Mouse (Mus musculus) cerebellum, adult 2 months (tissue): ENCODE results near the gene Tmem106c.

Source experiments
- CTCF ChIP-seq: fragments of 200-500 bp; IDR thresholded peaks from 2 replicates; pipeline ENCODE4 v1.5.1; 2011; ENCODE audit warnings: low read depth, mild to moderate bottlenecking, control low read depth, low read length, moderate library complexity, borderline replicate concordance; ENCODE audit not compliant: insufficient read depth
- POLR2A ChIP-seq: fragments of 200-500 bp; IDR thresholded peaks from 2 replicates; pipeline ENCODE4 v1.6.1; 2011; ENCODE audit warnings: low read length, control low read depth, borderline replicate concordance; ENCODE audit not compliant: insufficient read depth

DNA sequence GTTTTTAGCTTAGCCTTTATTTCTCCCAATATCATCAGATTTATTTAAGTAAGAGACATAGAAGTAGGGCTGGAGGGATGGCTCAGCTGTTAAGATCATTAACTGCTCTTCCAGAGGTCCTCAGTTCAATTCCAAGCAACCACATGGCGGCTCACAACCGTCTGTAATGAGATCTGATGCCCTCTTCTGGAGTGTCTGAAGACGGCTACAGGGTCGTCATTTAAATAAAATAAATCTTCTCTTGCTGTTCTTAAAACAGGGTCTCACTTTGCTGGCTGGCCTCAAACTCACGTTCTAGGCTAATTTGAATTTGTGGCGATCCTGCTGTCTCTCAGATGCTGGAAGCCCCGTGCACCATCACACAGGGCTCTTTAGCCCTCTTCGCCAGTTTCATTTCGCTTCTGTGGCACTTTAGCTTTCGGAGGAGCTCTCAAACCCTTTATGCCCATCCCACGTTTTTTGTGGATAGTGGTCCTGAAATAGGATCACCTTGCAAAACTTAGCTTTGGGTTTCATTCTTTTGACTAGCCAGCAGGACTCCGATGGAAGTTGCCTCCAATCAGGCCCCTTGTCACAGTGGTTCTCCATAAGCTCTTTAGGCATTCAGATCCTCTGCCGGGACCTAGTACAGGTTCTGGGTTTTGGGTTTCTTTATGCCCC lies 541 bp upstream of the Tmem106c start:
- TF ChIP-seq CTCF (0 out of 2 replicates have a peak, but pooled peaks have one; percentile 1), POLR2A (no peak)
